Mouse (Mus musculus) v-Abl transformed pro-B cells (cell line): ENCODE measurements around the gene Npc1l1.

ENCODE experiments used
- in situ Hi-C, 2 experiments: fragments of 400-800 bp; cut with MboI; formaldehyde crosslinking; loops; one replicate each; pipeline ENCODE4 v1.15.1; 2025; ENCODE audit not compliant: unreplicated experiment in 2 of 2

Gene Npc1l1

GRCm38 (mm10) chr11:6166351-6166750 is 63.6 kb downstream of the Npc1l1 start:
- in situ Hi-C loops: loop anchor here in 1 of 2 experiments (5.0 kb wide), 1 partner anchor 1694 kb away; no protein-coding TSS in a partner anchor

DNA sequence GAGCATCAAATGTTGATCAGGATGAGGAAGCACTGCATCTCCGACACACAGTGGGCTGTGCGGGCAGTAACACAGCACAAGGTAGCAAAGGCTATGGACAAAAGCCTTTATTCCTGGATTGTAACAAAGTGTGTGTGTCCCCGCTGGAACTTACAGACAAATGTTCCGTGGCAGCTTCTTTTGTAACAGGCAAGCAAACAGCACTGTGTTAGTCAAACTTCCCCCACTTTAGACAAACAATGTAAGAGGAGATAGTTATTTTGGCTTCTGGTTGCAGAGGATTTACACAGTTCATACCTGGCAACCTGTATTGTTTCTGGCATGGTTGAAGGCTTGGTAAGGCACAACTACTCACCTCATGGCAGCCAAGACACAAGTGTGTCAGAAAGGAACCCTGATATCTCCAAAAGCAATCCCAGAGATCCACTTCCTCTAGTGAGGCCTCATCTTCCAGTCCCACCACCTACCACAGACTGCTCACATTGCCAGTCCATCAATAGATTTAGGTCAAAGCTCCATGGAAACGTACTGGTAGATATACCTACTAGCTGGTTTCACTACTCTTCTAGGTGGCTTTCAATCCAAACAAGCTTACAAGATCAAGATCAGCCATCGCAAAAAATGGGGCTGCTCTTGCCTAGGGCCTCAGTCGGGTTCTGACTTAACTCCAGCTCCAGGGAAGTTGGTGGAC is 64.4 kb downstream of the Npc1l1 start:
- in situ Hi-C loops: loop anchor here in 1 of 2 experiments (5.0 kb wide), 1 partner anchor 1693 kb away; no protein-coding TSS in a partner anchor

GRCm38 (mm10) chr11:6164781-6165180 is 65.2 kb downstream of the Npc1l1 start:
- in situ Hi-C loops: loop anchor here in 1 of 2 experiments (5.0 kb wide), 1 partner anchor 1692 kb away; no protein-coding TSS in a partner anchor

DNA sequence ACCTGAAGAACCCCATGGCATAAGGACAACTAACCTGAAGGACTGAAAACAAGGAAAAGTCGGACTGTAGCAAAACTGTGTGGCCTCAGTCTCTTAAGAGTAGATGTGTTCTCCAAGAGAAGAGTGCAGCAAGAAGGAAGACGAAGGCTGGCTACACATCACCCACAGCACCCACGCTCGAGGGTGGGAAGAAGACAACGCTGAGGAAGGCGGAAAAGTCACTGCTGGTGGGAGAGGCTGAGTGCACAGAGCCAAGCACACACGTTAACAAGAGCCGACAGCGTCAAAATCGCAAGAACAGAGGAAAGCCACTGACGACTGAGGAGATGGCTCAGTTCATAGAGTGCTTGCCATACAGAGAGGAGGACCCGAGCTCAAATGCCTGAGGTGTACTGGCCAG is 66.2 kb downstream of the Npc1l1 start:
- in situ Hi-C loops: no loop called here

DNA sequence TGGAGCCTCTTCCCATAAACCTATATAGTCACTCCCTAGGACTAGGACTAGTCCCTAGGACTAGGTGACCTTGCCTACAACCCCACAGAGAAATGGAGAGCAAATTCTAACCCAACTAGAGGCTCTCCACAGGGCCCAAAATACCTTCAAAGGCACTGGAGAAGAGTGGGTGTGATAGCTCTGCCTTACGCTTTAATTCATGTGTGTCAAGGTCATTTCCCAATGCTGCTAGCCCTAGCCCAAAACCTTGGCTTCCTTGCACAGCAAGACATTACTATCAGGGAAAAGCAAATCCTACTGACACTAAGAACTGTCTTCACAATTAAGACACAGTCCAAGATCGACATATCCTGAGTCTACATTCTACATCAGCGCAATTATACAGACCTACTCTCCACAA is 66.9 kb downstream of the Npc1l1 start:
- in situ Hi-C loops: no loop called here

DNA sequence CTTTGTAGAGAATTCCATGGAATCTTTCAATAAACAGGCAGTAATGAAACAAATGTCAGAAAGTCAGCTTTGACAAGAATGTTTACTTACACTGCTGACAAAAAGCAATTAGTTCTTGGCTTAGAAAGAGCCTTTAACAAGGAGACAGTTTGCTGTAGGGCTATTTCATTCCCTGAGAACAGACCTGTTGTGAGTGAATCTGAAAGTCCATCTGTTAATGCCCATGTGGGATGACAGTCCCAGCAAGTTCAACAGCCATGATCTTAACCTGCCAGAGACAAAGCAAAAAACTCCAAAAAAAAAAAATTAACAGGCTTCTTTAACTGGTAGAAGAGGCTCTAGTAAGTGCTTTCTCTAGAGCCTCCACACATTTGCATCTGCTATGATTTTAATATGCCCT is 68.4 kb downstream of the Npc1l1 start:
- in situ Hi-C loops: no loop called here
